Mouse (Mus musculus) intestine, postnatal 0 days (tissue): ENCODE data around the gene Ggt7. TPM values are rescaled to one million over a fixed set of nuclear protein-coding genes. Genes with fewer than 3 reads are reported as not detected.
"Not testable (repeated sequence)": the region's sequence is repeated elsewhere in the genome, so short reads cannot be mapped to it uniquely, and the experiment has no call there.

Experiments used
- ATAC-seq: fragments of 200-750 bp; cut with Nextera tagmentation; 2 replicates; pipeline ENCODE4 v1.8.0; 2017; ENCODE audit warnings: mild to moderate bottlenecking, moderate TSS enrichment, moderate library complexity
- H3K27ac ChIP-seq: fragments of 300-500 bp; sonication (generic); 2 replicates; pipeline ENCODE4 v1.5.1; 2014; ENCODE audit warnings: mild to moderate bottlenecking, low read depth, low read length, moderate library complexity
- H3K27me3 ChIP-seq: fragments of 300-500 bp; sonication (generic); replicated peaks from 2 replicates; pipeline ENCODE4 v1.6.1; 2014; ENCODE audit warnings: low read length, mixed read lengths; ENCODE audit not compliant: control insufficient read depth, insufficient read depth
- H3K36me3 ChIP-seq: fragments of 300-500 bp; sonication (generic); 2 replicates; pipeline ENCODE4 v1.6.1; 2014; ENCODE audit warnings: mild to moderate bottlenecking, moderate library complexity; ENCODE audit not compliant: control insufficient read depth, insufficient read depth
- H3K4me1 ChIP-seq: fragments of 300-500 bp; sonication (generic); replicated peaks from 2 replicates; pipeline ENCODE4 v1.6.1; 2014; ENCODE audit warnings: antibody characterized with exemption, low read length, mixed read lengths; ENCODE audit not compliant: control insufficient read depth, insufficient read depth
- H3K4me2 ChIP-seq: fragments of 300-500 bp; sonication (generic); replicated peaks from 2 replicates; pipeline ENCODE4 v1.6.1; 2014; ENCODE audit warnings: low read depth, mild to moderate bottlenecking, moderate library complexity
- H3K4me3 ChIP-seq: fragments of 300-500 bp; sonication (generic); 2 replicates; pipeline ENCODE4 v1.5.1; 2014; ENCODE audit warnings: low read depth, low read length
- H3K9ac ChIP-seq: fragments of 300-500 bp; sonication (generic); 2 replicates; pipeline ENCODE4 v1.6.1; 2014; ENCODE audit warnings: mild to moderate bottlenecking, low read depth, low read length
- H3K9me3 ChIP-seq: fragments of 300-500 bp; sonication (generic); 2 replicates; pipeline ENCODE4 v1.6.1; 2016; ENCODE audit warnings: mixed run types; ENCODE audit not compliant: control insufficient read depth
- CTCF ChIP-seq: sonication (generic); IDR thresholded peaks from 2 replicates; pipeline ENCODE4 v1.5.1; 2016; ENCODE audit warnings: low read depth, mild to moderate bottlenecking, control low read depth, antibody characterized with exemption, moderate library complexity
- WGBS: fragments of 180-500 bp; shearing (Covaris S2); extraction: QIAGEN DNeasy Blood & Tissue Kit; methylation state at CpG from one replicate; pipeline ENCODE4 v1.1.7; 2014; 5-methylcytosine and 5-hydroxymethylcytosine counted together
- polyA plus RNA-seq: library from polyadenylated mRNA; unstranded; fragments of >200 nt; fragmentation: Nextera tagmentation; extraction: Ambion mirVana; gene quantifications from 2 replicates; pipeline ENCODE4 v1.2.1, GENCODE M21; 2015

Gene Ggt7
- polyA plus RNA-seq, 1 experiment from 2014 or later = 2.6 TPM

- no peak for ATAC-seq
- Histone ChIP-seq H3K36me3 (no peaks in the 10 kb centered on the region), H3K9me3 (no peaks in the 10 kb centered on the region), H3K27me3 (no peaks in the 10 kb centered on the region), H3K4me1 (no peaks in the 10 kb centered on the region), H3K4me3 (no peak overlapping the region), H3K27ac (0 out of 2 replicates have a peak overlapping the region, but pooled peaks have one; percentile 21), H3K4me2 (no peak overlapping the region), H3K9ac (no peak overlapping the region)
- no peak for TF ChIP-seq CTCF
These were observed 34.3 kb upstream of the Ggt7 start for GRCm38 (mm10) chr2:155552336-155552735.

GRCm38 (mm10) chr2:155546955-155547354 is 28.9 kb upstream of the Ggt7 start:
- no peaks in the 10 kb centered on the region for H3K27me3 ChIP-seq
- no peaks in the 10 kb centered on the region for H3K9me3 ChIP-seq
- no peaks in the 10 kb centered on the region for H3K4me1 ChIP-seq
- no peak overlapping the region for H3K4me2 ChIP-seq
- no peak overlapping the region for H3K9ac ChIP-seq
- no peak for TF ChIP-seq CTCF
- H3K27ac ChIP-seq = no peak overlapping the region
- no peak overlapping the region for H3K4me3 ChIP-seq
- H3K36me3 ChIP-seq = no peaks in the 10 kb centered on the region
- ATAC-seq = peak; percentile 51
- WGBS = 31% methylated on average over 1 of the region's 1 CpGs

GRCm38 (mm10) chr2:155540822-155541458 is 22.9 kb upstream of the Ggt7 start:
- no peak overlapping the region for H3K4me3 ChIP-seq
- WGBS = 57% methylated on average over 6 of the region's 6 CpGs

GRCm38 (mm10) chr2:155539696-155540095 is 21.7 kb upstream of the Ggt7 start:
- H3K4me3 ChIP-seq = no peak overlapping the region
- H3K9ac ChIP-seq = no peak overlapping the region
- TF ChIP-seq CTCF = no peak
- H3K27me3 ChIP-seq = no peaks in the 10 kb centered on the region
- H3K4me2 ChIP-seq = no peak overlapping the region
- no peaks in the 10 kb centered on the region for H3K36me3 ChIP-seq
- no peak overlapping the region for H3K27ac ChIP-seq
- no peaks in the 10 kb centered on the region for H3K9me3 ChIP-seq
- 0 out of 2 replicates have a peak, but pooled peaks cover 3% of the 10 kb centered on the region for H3K4me1 ChIP-seq
- ATAC-seq = no peak

More at GRCm38 (mm10) chr2:155540822-155541458, 22.9 kb upstream of the Ggt7 start:
- Histone ChIP-seq H3K4me1 (0 out of 2 replicates have a peak, but pooled peaks cover 3% of the 10 kb centered on the region), H3K9ac (no peak overlapping the region), H3K27ac (no peak overlapping the region), H3K27me3 (no peaks in the 10 kb centered on the region), H3K9me3 (no peaks in the 10 kb centered on the region), H3K36me3 (no peaks in the 10 kb centered on the region), H3K4me2 (no peak overlapping the region)
- TF ChIP-seq CTCF = no peak
- ATAC-seq = 0 out of 2 replicates have a peak, but pooled peaks have one; percentile 36

GRCm38 (mm10) chr2:155538463-155539057 is 20.5 kb upstream of the Ggt7 start:
- not testable (repeated sequence) for H3K27ac ChIP-seq, H3K27me3 ChIP-seq, H3K4me3 ChIP-seq

GRCm38 (mm10) chr2:155537761-155538462 is 19.9 kb upstream of the Ggt7 start:
- WGBS = 75% methylated on average over 5 of the region's 5 CpGs
- Histone ChIP-seq H3K4me1 (0 out of 2 replicates have a peak, but pooled peaks cover 3% of the 10 kb centered on the region), H3K4me2 (no peak overlapping the region), H3K4me3 (no peak overlapping the region), H3K36me3 (no peaks in the 10 kb centered on the region), H3K27ac (no peak overlapping the region), H3K27me3 (no peaks in the 10 kb centered on the region), H3K9ac (no peak overlapping the region), H3K9me3 (no peaks in the 10 kb centered on the region)
- ATAC-seq = 0 out of 2 replicates have a peak, but pooled peaks have one; percentile 22
- TF ChIP-seq CTCF = 0 out of 2 replicates have a peak, but pooled peaks have one; percentile 9

More at GRCm38 (mm10) chr2:155538463-155539057, 20.5 kb upstream of the Ggt7 start:
- H3K9ac ChIP-seq, H3K4me1 ChIP-seq, H3K9me3 ChIP-seq, H3K36me3 ChIP-seq, H3K4me2 ChIP-seq: not testable (repeated sequence)
- 0 out of 2 replicates have a peak, but pooled peaks have one; percentile 31 for ATAC-seq
- WGBS = 80% methylated on average over 14 of the region's 19 CpGs
